Mouse (Mus musculus): ENCODE results near the gene Phldb1. TPM values are rescaled to one million over a fixed set of nuclear protein-coding genes. Genes with fewer than 3 reads are reported as not detected.
A peak's percentile ranks its signal among the peaks of the same experiment; 100 is the strongest.

Phldb1 gene
- total RNA-seq, 1 experiment from 2014 or later: 3.1 TPM

GRCm38 (mm10) chr9:44683046-44683445, 52.0 kb downstream of the Phldb1 start:
- ATAC-seq (replicated peaks; ENCODE audit: insufficient number of reproducible peaks, low FRiP score, low TSS enrichment, poor library complexity, severe bottlenecking): no peak

DNA sequence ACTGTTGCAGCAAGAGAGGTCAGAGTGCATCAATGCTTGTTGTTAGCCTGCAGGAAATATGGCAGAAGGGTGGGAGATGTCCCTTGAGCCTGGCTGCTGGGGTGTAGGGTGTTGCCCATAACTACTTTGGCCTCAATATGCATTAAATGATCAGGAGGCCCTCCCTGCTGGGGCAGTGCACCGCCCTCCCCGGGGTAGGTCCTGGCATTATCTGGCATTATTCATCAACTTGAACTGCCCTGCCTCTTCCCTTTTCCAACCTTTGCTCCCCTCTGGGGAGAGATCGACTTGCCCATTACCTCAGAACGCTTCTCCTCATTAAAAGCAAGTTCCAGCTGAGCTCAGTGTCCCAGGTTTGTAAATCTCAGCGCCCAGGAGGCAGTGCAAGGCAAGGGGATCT, 55.4 kb downstream of the Phldb1 start:
- no peak for ATAC-seq (replicated peaks; ENCODE audit: insufficient number of reproducible peaks, low FRiP score, low TSS enrichment, poor library complexity, severe bottlenecking)

DNA sequence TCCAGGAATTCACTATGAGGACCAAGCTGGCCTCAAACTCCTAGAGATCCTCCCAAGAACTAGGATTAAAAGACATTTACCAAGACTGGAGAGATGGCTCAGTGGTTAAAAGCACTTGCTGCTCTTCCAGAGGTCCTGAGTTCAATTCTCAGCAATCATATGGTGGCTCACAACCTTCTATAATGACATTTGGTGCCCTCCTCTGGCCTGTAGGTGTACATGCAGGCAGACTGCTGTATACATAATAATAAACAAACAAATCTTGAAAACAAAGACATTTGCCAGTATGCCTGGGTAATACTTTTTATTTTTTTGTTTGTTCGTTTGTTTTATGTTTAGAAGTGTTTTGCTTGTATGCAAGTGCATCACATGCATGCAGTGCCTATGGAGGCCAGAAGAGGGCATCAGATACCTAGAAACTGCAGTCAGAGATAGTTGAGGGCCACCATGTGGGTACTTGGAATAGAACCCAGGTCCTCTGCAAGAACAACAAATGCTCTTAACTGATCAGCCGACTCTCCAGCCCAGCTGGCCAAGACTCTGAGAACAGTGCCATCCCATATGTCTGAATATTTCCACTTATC, 56.6 kb downstream of the Phldb1 start:
- no peak for ATAC-seq (replicated peaks; ENCODE audit: insufficient number of reproducible peaks, low FRiP score, low TSS enrichment, poor library complexity, severe bottlenecking)

- no peak for ATAC-seq (replicated peaks; ENCODE audit: insufficient number of reproducible peaks, low FRiP score, low TSS enrichment, poor library complexity, severe bottlenecking)
Observed at GRCm38 (mm10) chr9:44673005-44673404, 62.0 kb downstream of the Phldb1 start, which contains the start of gene Treh. Gene Treh (plus strand): TSS chr9:44673233.

- ATAC-seq (replicated peaks; ENCODE audit: insufficient number of reproducible peaks, low FRiP score, low TSS enrichment, poor library complexity, severe bottlenecking): no peak
Observed at GRCm38 (mm10) chr9:44672291-44672865, 62.6 kb downstream of the Phldb1 start.

- no peak for ATAC-seq (replicated peaks; ENCODE audit: insufficient number of reproducible peaks, low FRiP score, low TSS enrichment, poor library complexity, severe bottlenecking)
Observed at GRCm38 (mm10) chr9:44671416-44671815, 63.6 kb downstream of the Phldb1 start.

- no peak for ATAC-seq (replicated peaks; ENCODE audit: insufficient number of reproducible peaks, low FRiP score, low TSS enrichment, poor library complexity, severe bottlenecking)
Observed at GRCm38 (mm10) chr9:44663706-44664105, 71.3 kb downstream of the Phldb1 start.

GRCm38 (mm10) chr9:44655098-44656066, 79.6 kb downstream of the Phldb1 start:
- peak; percentile 52; the same call in 1 of the 2 replicates for ATAC-seq (replicated peaks; ENCODE audit: insufficient number of reproducible peaks, low FRiP score, low TSS enrichment, poor library complexity, severe bottlenecking)

GRCm38 (mm10) chr9:44653896-44654295, 81.1 kb downstream of the Phldb1 start:
- no peak for ATAC-seq (replicated peaks; ENCODE audit: insufficient number of reproducible peaks, low FRiP score, low TSS enrichment, poor library complexity, severe bottlenecking)

- ATAC-seq (replicated peaks; ENCODE audit: insufficient number of reproducible peaks, low FRiP score, low TSS enrichment, poor library complexity, severe bottlenecking): peak; percentile 82
Observed at GRCm38 (mm10) chr9:44652027-44652426, 83.0 kb downstream of the Phldb1 start.

DNA sequence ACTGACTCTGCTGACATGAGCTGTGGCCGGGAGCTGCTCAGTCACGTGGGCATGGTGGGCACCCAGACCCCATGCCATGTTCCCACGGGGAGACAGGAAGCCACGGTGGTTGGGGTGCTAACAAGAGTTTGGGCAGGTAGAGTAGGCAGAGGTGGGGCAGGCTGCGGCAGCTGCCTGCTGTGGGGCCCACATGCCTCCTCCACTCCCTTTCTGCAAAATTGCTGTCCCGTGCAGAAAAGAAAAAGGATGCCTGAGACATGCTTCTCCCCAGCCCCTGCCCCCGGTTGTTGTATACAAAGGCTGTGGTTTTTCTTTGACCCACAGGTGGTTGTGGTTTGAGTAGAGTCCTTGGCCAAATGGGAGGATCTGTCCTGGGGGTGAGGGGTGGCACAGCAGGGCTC, 86.1 kb downstream of the Phldb1 start:
- ATAC-seq (replicated peaks; ENCODE audit: insufficient number of reproducible peaks, low FRiP score, low TSS enrichment, poor library complexity, severe bottlenecking): no peak

DNA sequence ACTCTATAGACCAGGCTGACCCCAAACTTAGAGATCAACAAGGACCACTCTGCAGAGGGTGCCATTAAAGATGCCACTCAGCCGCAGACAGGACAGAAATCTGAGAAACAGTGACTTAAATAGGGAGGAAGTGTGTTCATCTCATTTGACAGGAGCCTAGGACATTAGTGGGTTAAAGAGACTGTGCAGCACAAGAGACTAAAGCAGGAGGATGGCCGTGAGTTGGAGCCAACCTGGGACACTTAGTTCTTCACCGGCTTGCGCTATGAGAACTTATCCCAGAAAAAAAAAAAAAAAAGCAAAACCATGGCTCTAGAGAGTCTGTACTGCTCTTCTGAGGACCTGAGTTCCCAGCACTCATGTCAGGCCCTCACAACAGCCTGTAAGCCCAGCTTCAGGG, 87.3 kb downstream of the Phldb1 start:
- ATAC-seq (replicated peaks; ENCODE audit: insufficient number of reproducible peaks, low FRiP score, low TSS enrichment, poor library complexity, severe bottlenecking): no peak

- no peak for ATAC-seq (replicated peaks; ENCODE audit: insufficient number of reproducible peaks, low FRiP score, low TSS enrichment, poor library complexity, severe bottlenecking)
Observed at GRCm38 (mm10) chr9:44647026-44647425, 88.0 kb downstream of the Phldb1 start.

DNA sequence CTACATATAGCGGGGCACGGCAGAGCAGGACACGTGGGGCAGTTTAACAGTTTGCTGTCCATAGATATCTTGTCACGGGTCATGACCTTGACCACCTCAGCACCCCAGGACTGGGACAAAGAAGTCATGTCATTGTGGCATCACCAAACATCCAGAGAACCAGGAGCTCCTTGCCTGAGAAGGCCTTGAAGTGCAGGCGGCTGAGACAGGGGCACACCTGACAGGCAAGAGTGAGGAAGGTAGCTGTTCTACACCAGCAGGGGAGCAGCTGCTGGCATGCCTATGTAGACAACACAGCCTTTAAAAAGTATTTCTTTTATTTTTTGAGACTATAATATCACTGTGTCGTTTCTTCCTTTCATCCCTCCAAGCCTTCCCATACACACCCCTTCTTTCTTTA, 88.6 kb downstream of the Phldb1 start:
- ATAC-seq (replicated peaks; ENCODE audit: insufficient number of reproducible peaks, low FRiP score, low TSS enrichment, poor library complexity, severe bottlenecking): no peak

GRCm38 (mm10) chr9:44645924-44646323, 89.1 kb downstream of the Phldb1 start:
- peak; percentile 56 for ATAC-seq (replicated peaks; ENCODE audit: insufficient number of reproducible peaks, low FRiP score, low TSS enrichment, poor library complexity, severe bottlenecking)

DNA sequence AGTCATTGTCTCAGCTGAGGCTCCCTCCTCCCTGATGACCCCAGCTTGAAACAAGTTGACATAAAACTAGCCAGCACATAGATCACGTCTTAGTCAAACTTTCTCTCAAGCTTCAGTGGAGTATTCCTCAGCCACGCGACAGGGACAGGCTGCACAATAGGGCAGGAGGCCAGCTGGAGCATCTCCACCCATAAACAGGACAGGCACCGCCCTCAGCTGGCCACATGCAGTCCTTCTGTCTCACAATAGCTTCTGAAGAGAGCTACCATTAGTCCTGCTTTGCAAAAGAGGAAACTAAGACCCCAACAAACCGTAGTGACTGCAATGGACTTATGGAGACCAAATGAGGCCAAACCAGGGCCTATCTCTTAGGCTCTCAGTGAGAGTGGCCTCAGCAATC, 89.5 kb downstream of the Phldb1 start:
- ATAC-seq (replicated peaks; ENCODE audit: insufficient number of reproducible peaks, low FRiP score, low TSS enrichment, poor library complexity, severe bottlenecking): no peak

DNA sequence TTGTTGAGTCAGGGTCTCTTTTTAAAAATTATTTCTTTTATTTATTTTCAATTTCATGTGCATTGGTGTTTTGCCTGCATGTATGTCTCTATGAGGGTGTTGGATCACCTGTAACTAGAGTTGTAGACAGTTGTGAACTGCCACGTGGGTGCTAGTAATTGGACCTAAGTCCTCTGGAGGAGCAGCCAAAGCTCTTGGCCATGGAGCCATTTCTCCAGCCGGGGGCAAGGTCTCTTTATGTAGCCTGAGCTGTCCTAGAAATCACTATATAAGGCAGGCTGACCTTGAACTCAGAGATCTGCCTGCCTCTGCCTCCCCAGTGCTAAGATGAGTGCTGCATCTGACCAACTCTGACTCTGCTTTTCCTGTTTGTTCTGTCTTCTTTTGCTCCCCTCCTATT, 90.8 kb downstream of the Phldb1 start:
- ATAC-seq (replicated peaks; ENCODE audit: insufficient number of reproducible peaks, low FRiP score, low TSS enrichment, poor library complexity, severe bottlenecking): no peak

DNA sequence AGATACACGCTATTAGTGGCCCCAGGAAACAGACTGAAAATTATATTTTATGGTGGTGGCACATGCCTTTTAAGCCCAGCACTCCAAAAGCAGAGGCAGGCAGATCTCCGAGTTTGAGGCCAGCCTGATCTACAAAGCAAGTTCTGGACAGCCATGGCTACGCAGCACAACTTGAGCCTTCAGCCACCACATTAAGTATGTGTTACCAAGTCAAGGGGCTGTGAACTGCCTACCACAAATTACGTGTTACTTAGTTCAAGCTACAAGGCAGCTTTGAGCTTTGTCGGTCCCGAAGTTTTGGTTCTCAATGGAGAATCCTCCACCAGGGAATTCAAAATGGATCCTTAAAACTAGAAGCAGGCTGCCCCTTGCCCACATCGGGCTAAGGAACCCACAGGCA, 91.9 kb downstream of the Phldb1 start:
- ATAC-seq (replicated peaks; ENCODE audit: insufficient number of reproducible peaks, low FRiP score, low TSS enrichment, poor library complexity, severe bottlenecking): no peak

- ATAC-seq (replicated peaks; ENCODE audit: insufficient number of reproducible peaks, low FRiP score, low TSS enrichment, poor library complexity, severe bottlenecking): no peak
Observed at GRCm38 (mm10) chr9:44641616-44642015, 93.4 kb downstream of the Phldb1 start.
